Mouse (Mus musculus): Measurements from ENCODE around the gene 4931423N10Rik. TPM values are rescaled to one million over a fixed set of nuclear protein-coding genes. Genes with fewer than 3 reads are reported as not detected.

4931423N10Rik gene
- not detected in 2 replicates for polyA plus RNA-seq (2012; rRNA removed)

DNA sequence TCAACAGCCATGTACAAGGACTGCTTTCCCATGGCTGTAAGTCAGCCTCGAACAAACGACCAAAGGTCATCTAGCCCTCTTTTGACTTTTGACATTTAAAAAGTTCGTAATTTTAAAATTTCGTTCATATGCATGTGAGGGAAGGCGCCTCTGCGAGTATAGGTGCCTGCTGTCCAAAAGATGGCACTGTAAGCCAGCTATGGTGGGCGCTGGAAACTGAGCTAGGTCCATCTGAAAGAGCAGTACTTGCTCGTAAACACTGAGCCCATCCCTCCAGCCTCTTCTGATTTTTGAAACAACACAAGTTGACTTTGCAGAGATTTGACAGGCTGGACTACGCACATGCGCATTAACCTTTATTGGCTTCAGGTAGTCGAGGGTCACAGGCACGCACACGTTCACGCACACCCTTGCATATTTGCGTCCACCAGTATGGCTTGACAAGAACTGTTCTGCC, at the start of gene 4931423N10Rik:
TSS of gene 4931423N10Rik (plus strand) at position 407 of the 457 bp plus-strand sequence.
- no peaks in the 10 kb centered on the region for H3K27me3 ChIP-seq (ENCODE audit: control insufficient read depth, insufficient read depth, low read length)
- no peak within 1 kb of the TSS for H3K27ac ChIP-seq (ENCODE audit: insufficient read depth, low read length)
- DNase-seq (ENCODE audit: low read depth in 1 of 2, low spot score in 2 of 2) = no peak
- 73% methylated on average over 15 of the region's 15 CpGs for WGBS
- no peak within 1 kb of the TSS for H3K4me3 ChIP-seq (ENCODE audit: extremely low read depth, insufficient read depth, insufficient read length)
- no peak for TF ChIP-seq CTCF (IDR thresholded peaks at IDR 0.05; ENCODE audit: extremely low read depth, insufficient read depth, insufficient read length, insufficient replicate concordance)
- TF ChIP-seq POLR2A (IDR thresholded peaks at IDR 0.05; ENCODE audit: low read depth, low read length) = no peak
- H3K4me1 ChIP-seq (ENCODE audit: control insufficient read depth, insufficient read depth, insufficient read length) = no peaks in the 10 kb centered on the region
- H3K36me3 ChIP-seq (ENCODE audit: control insufficient read depth, insufficient read depth, low read length) = no peaks in the 10 kb centered on the region

DNA sequence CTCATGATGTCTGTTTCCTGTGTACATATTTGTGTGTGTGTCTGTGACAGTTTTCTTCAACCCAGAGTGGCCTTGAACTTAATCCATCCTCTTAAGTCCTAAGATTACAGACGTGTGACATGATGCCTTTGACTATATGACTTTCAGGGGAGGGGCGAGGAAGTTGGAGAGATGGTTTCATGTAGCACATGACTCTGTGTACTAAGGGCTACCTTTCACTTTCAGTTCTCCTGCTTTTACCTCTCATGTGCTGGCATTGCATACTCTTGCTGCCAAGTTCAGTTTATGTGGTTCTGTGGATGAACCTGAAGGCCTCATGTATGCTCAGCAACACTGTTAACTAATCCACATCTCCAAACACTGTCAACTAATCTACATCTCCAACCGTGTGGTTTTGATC, 35.0 kb upstream of the 4931423N10Rik start:
- Histone ChIP-seq H3K4me1 (ENCODE audit: control insufficient read depth, insufficient read depth, insufficient read length) (no peaks in the 10 kb centered on the region; the same call in 1 of the 2 replicates), H3K36me3 (ENCODE audit: control insufficient read depth, insufficient read depth, low read length) (peaks cover 28% of the 10 kb centered on the region), H3K27me3 (ENCODE audit: control insufficient read depth, insufficient read depth, low read length) (no peaks in the 10 kb centered on the region), H3K4me3 (ENCODE audit: extremely low read depth, insufficient read depth, insufficient read length) (no peak overlapping the region), H3K27ac (ENCODE audit: insufficient read depth, low read length) (no peak overlapping the region)
- no peak for DNase-seq (ENCODE audit: low read depth in 1 of 2, low spot score in 2 of 2)
- TF ChIP-seq POLR2A (IDR thresholded peaks at IDR 0.05; ENCODE audit: low read depth, low read length) = no peak
- no peak for TF ChIP-seq CTCF (IDR thresholded peaks at IDR 0.05; ENCODE audit: extremely low read depth, insufficient read depth, insufficient read length, insufficient replicate concordance)
- WGBS = 67% methylated on average over 3 of the region's 3 CpGs

DNA sequence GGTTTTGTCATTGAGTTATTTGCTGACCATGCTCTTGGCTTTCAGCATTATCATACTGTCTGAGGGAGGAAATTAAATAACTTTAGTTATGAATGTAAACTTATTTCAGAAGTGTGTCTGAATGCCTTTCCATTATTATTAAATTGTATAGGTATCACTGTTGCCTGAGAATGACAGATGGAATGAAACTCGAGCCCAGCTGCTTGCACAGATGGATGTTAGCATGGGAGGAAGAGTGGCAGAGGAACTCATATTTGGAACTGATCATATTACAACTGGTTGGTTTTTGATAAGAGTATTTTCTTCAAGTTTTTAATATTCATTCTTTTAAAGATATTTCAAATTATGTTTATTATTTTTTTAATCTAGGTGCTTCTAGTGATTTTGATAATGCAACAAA, 12.9 kb upstream of the 4931423N10Rik start:
- TF ChIP-seq CTCF (IDR thresholded peaks at IDR 0.05; ENCODE audit: extremely low read depth, insufficient read depth, insufficient read length, insufficient replicate concordance) (no peak), POLR2A (IDR thresholded peaks at IDR 0.05; ENCODE audit: low read depth, low read length) (no peak)
- Histone ChIP-seq H3K36me3 (ENCODE audit: control insufficient read depth, insufficient read depth, low read length) (peaks cover 32% of the 10 kb centered on the region), H3K4me3 (ENCODE audit: extremely low read depth, insufficient read depth, insufficient read length) (no peak overlapping the region), H3K4me1 (ENCODE audit: control insufficient read depth, insufficient read depth, insufficient read length) (no peaks in the 10 kb centered on the region), H3K27me3 (ENCODE audit: control insufficient read depth, insufficient read depth, low read length) (no peaks in the 10 kb centered on the region), H3K27ac (ENCODE audit: insufficient read depth, low read length) (no peak overlapping the region)
- DNase-seq (ENCODE audit: low read depth in 1 of 2, low spot score in 2 of 2) = no peak
- WGBS = 93% methylated on average over 1 of the region's 1 CpGs

DNA sequence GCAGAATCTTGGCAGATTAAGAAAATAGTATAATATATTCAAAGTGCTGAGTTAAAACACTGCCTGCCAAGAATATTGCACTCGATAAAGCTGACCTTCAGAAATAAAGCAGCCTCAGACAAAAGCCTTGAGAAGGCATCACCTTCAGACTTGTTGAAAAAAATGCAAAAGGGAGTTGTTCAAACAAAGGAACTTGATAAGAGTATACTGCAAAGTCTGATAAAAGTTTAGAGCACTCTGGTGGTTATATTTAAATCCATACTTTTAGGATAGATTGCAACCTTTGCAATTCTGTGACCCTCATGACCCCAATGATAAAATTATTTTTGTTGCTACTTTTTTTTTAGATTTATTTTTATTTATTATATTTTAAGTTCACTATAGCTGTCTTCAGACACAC, 6.2 kb upstream of the 4931423N10Rik start:
- 81% methylated on average over 1 of the region's 1 CpGs for WGBS
- H3K4me1 ChIP-seq (ENCODE audit: control insufficient read depth, insufficient read depth, insufficient read length) = no peaks in the 10 kb centered on the region
- H3K4me3 ChIP-seq (ENCODE audit: extremely low read depth, insufficient read depth, insufficient read length) = no peak overlapping the region
- TF ChIP-seq CTCF (IDR thresholded peaks at IDR 0.05; ENCODE audit: extremely low read depth, insufficient read depth, insufficient read length, insufficient replicate concordance) (no peak), POLR2A (IDR thresholded peaks at IDR 0.05; ENCODE audit: low read depth, low read length) (no peak)
- H3K27ac ChIP-seq (ENCODE audit: insufficient read depth, low read length) = no peak overlapping the region
- H3K27me3 ChIP-seq (ENCODE audit: control insufficient read depth, insufficient read depth, low read length) = no peaks in the 10 kb centered on the region
- DNase-seq (ENCODE audit: low read depth in 1 of 2, low spot score in 2 of 2) = no peak
- H3K36me3 ChIP-seq (ENCODE audit: control insufficient read depth, insufficient read depth, low read length) = peaks cover 11% of the 10 kb centered on the region

DNA sequence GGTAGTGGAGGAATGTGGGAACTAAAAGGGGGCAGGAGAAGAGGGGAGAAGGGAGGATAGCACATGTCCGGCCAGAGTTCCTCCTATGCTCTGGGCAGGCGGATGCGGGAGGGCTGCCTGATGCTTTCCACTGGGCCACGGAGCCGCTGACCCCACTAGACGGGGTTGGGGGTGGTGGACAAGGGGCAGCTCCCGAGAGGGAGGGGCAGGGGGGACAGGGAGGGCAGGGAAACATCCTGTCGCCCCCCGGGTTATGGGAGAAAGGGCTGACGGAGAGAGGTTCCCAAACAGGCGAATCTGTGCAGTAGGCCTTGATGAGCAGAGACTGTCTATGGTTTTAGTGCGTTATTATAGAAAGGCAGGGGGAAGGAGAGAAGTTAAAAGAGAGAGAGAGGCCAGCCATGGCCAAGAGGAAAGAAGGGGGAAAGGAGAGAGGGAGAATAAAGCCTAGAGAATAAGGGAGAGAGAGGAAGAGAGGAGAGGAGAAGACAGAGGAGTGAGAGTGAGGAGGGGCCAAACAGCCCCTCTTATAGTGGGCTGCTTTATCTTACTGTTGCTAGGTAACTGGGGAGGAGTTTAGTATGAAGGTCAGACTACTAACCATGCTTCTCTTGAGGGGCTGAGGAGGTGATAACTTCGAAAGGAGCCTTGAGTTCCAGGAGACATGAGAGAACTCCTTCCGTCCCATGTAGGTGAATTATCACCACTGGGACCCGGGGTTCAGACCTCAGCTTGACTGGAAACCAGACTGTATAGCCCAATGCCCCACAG, 4.2 kb upstream of the 4931423N10Rik start:
- Histone ChIP-seq H3K27me3 (ENCODE audit: control insufficient read depth, insufficient read depth, low read length) (no peaks in the 10 kb centered on the region), H3K27ac (ENCODE audit: insufficient read depth, low read length) (no peak overlapping the region), H3K36me3 (ENCODE audit: control insufficient read depth, insufficient read depth, low read length) (peaks cover 7% of the 10 kb centered on the region), H3K4me1 (ENCODE audit: control insufficient read depth, insufficient read depth, insufficient read length) (no peaks in the 10 kb centered on the region), H3K4me3 (ENCODE audit: extremely low read depth, insufficient read depth, insufficient read length) (no peak overlapping the region)
- TF ChIP-seq CTCF (IDR thresholded peaks at IDR 0.05; ENCODE audit: extremely low read depth, insufficient read depth, insufficient read length, insufficient replicate concordance) (no peak), POLR2A (IDR thresholded peaks at IDR 0.05; ENCODE audit: low read depth, low read length) (no peak)
- no peak for DNase-seq (ENCODE audit: low read depth in 1 of 2, low spot score in 2 of 2)
- 71% methylated on average over 15 of the region's 15 CpGs for WGBS

DNA sequence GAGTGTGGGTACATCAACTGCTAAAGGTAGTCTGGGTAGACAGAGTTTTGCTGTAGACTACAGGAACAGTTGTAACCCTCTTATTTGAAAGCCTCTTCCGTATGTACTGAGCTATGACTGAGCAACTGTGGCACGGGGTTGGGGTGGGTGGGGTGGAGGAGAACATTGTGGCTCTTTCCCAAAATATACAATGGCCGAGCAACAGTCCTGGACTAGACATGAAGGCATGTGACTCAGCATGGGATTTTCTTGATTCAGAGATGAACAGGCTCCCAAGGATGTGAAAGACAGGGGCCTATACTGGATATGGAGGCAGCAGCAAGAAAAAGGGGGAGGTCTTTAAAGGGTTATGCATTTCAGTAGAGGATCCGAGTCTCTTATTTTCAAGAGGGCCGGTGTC, 6.4 kb downstream of the 4931423N10Rik start:
- Histone ChIP-seq H3K4me1 (ENCODE audit: control insufficient read depth, insufficient read depth, insufficient read length) (no peaks in the 10 kb centered on the region), H3K27ac (ENCODE audit: insufficient read depth, low read length) (no peak overlapping the region), H3K4me3 (ENCODE audit: extremely low read depth, insufficient read depth, insufficient read length) (no peak overlapping the region), H3K36me3 (ENCODE audit: control insufficient read depth, insufficient read depth, low read length) (no peaks in the 10 kb centered on the region), H3K27me3 (ENCODE audit: control insufficient read depth, insufficient read depth, low read length) (no peaks in the 10 kb centered on the region)
- WGBS = 81% methylated on average over 5 of the region's 5 CpGs
- TF ChIP-seq POLR2A (IDR thresholded peaks at IDR 0.05; ENCODE audit: low read depth, low read length) (no peak), CTCF (IDR thresholded peaks at IDR 0.05; ENCODE audit: extremely low read depth, insufficient read depth, insufficient read length, insufficient replicate concordance) (no peak)
- no peak for DNase-seq (ENCODE audit: low read depth in 1 of 2, low spot score in 2 of 2)

DNA sequence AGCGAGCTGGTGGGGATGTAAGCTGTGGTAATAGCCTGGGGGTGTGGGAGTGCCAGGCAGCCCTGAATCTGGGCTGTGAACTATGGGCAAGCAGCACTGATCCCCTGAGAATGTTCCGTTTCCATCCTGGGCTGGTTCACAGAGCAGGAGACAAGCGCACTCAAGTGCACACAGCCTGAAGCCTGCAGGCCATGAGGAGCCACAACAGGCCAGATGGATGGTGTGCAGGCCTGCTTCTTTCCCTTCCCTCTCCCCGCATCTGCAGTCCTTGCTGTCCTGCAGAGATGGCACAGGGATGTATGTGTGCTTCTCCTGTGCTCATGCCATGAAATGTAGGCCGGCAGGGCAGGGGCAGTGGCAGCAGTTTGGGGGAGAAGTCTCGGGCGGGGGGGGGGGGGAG, 17.9 kb downstream of the 4931423N10Rik start:
- Histone ChIP-seq H3K27ac (ENCODE audit: insufficient read depth, low read length) (no peak overlapping the region), H3K4me3 (ENCODE audit: extremely low read depth, insufficient read depth, insufficient read length) (no peak overlapping the region), H3K36me3 (ENCODE audit: control insufficient read depth, insufficient read depth, low read length) (no peaks in the 10 kb centered on the region), H3K27me3 (ENCODE audit: control insufficient read depth, insufficient read depth, low read length) (no peaks in the 10 kb centered on the region), H3K4me1 (ENCODE audit: control insufficient read depth, insufficient read depth, insufficient read length) (no peaks in the 10 kb centered on the region)
- WGBS = 71% methylated on average over 7 of the region's 7 CpGs
- no peak for DNase-seq (ENCODE audit: low read depth in 1 of 2, low spot score in 2 of 2)
- TF ChIP-seq CTCF (IDR thresholded peaks at IDR 0.05; ENCODE audit: extremely low read depth, insufficient read depth, insufficient read length, insufficient replicate concordance) (no peak), POLR2A (IDR thresholded peaks at IDR 0.05; ENCODE audit: low read depth, low read length) (no peak)
